Mouse (Mus musculus) retina, embryonic 14.5 days (tissue): ENCODE measurements around the gene Gpatch11.
"Not testable (repeated sequence)": the region's sequence is repeated elsewhere in the genome, so short reads cannot be mapped to it uniquely, and the experiment has no call there.

Experiments
- DNase-seq: peaks from one replicate; pipeline ENCODE4 v3.0.0-alpha.2; 2015; ENCODE audit warnings: low spot score

Gene Gpatch11

GRCm38 (mm10) chr17:78834856-78835835 lies at the start of gene Gpatch11, which contains the start of gene Heatr5b:
Gene Gpatch11, plus strand, starts transcription at chr17:78835567.
Gene Heatr5b, minus strand, starts transcription at chr17:78835364.
- peak; percentile 100 for DNase-seq

- DNase-seq: not testable (repeated sequence)
Observed at GRCm38 (mm10) chr17:78788273-78788672, 47.1 kb upstream of the Gpatch11 start.

- DNase-seq: no peak
Observed at GRCm38 (mm10) chr17:78791068-78791689, 44.2 kb upstream of the Gpatch11 start.

- no peak for DNase-seq
Observed at GRCm38 (mm10) chr17:78791690-78792070, 43.7 kb upstream of the Gpatch11 start.

GRCm38 (mm10) chr17:78792122-78792521 lies 43.2 kb upstream of the Gpatch11 start:
- no peak for DNase-seq

GRCm38 (mm10) chr17:78794390-78794789 lies 41.0 kb upstream of the Gpatch11 start:
- DNase-seq: no peak

- no peak for DNase-seq
Observed at GRCm38 (mm10) chr17:78797222-78797621, 38.1 kb upstream of the Gpatch11 start.

GRCm38 (mm10) chr17:78809019-78809418 lies 26.3 kb upstream of the Gpatch11 start:
- DNase-seq: peak; percentile 62

- DNase-seq: no peak
Observed at GRCm38 (mm10) chr17:78809582-78809981, 25.8 kb upstream of the Gpatch11 start.

GRCm38 (mm10) chr17:78824346-78824745 lies 11.0 kb upstream of the Gpatch11 start:
- DNase-seq: no peak

- DNase-seq: peak; percentile 14
Observed at GRCm38 (mm10) chr17:78836056-78836455, 689 bp downstream of the Gpatch11 start.

GRCm38 (mm10) chr17:78842271-78842928 lies 7.0 kb downstream of the Gpatch11 start:
- DNase-seq: no peak

- no peak for DNase-seq
Observed at GRCm38 (mm10) chr17:78856243-78856642, 20.9 kb downstream of the Gpatch11 start.

- no peak for DNase-seq
Observed at GRCm38 (mm10) chr17:78873886-78874285, 38.5 kb downstream of the Gpatch11 start.

GRCm38 (mm10) chr17:78881878-78882304 lies 46.5 kb downstream of the Gpatch11 start:
- no peak for DNase-seq

GRCm38 (mm10) chr17:78882401-78883112 lies 47.2 kb downstream of the Gpatch11 start, which contains the start of gene Eif2ak2:
Gene Eif2ak2, minus strand, starts transcription at chr17:78882573.
- DNase-seq: peak; percentile 72

- no peak for DNase-seq
Observed at GRCm38 (mm10) chr17:78883291-78883690, 47.9 kb downstream of the Gpatch11 start.

GRCm38 (mm10) chr17:78885286-78886065 lies 50.1 kb downstream of the Gpatch11 start:
- DNase-seq: no peak

- no peak for DNase-seq
Observed at GRCm38 (mm10) chr17:78888554-78888953, 53.2 kb downstream of the Gpatch11 start.

GRCm38 (mm10) chr17:78889184-78889583 lies 53.8 kb downstream of the Gpatch11 start:
- DNase-seq: no peak

GRCm38 (mm10) chr17:78891020-78891419 lies 55.7 kb downstream of the Gpatch11 start:
- no peak for DNase-seq
